Mouse (Mus musculus) heart, postnatal 25 days (tissue): Measurements from ENCODE around the gene Prdm10. TPM values are rescaled to one million over a fixed set of nuclear protein-coding genes. Genes with fewer than 3 reads are reported as not detected.

ENCODE experiments used
- DNase-seq: peaks from one replicate; pipeline ENCODE4 v3.0.0; 2022; ENCODE audit warnings: low spot score
- intact Hi-C: fragments of 180-260 bp; cut with DNase I; formaldehyde crosslinking; loops from one replicate; pipeline ENCODE4 v1.15.1; 2025
- total RNA-seq, 2 experiments: library from RNA; stranded (reverse); gene quantifications; 2 replicates each; pipeline ENCODE4 v1.2.3; 2021

Prdm10 gene
- 1 to 10 TPM; 5.1 to 5.4 TPM for total RNA-seq

DNA sequence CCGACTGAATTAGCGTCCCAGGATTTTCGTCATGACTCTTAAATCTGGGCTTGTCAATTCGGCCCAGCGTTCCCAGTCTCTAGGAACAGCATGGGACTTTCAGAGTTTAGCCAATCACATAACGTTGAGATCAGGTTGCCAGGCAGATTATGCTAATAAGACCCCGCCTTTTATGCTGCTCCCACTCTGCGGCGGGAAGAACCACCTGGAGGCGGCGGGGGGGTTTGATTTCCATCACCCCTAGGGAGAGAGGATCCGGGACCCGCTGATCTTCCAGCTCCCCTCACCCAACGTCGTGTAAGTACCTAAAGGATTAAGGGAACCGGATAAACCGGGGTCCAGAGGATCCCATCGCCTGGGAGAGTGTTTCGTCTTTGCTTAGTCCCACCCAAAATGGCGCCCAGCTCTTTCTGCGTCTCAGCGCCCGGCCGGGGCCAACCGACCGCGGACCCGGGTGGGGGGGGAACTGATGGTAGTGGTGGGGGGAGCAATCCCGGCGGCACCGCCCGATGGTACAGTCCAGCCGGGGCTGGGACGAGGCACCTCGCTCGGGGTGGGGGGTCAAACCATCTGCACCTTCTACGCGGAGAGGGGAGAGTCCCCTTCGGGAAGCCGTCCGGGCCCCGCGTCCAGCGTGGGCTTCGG lies at the start of gene Prdm10:
Gene Prdm10, plus strand, starts transcription at position 173 of the 645 bp plus-strand sequence.
- intact Hi-C loops = loop anchor here (5.0 kb wide), 1 partner anchor 128 kb away; no protein-coding TSS in a partner anchor

GRCm38 (mm10) chr9:31235030-31235429 lies 45.3 kb upstream of the Prdm10 start:
- intact Hi-C loops = no loop called here
- DNase-seq = no peak

More for the DNA sequence above, at the start of gene Prdm10:
- peak; percentile 91 for DNase-seq

GRCm38 (mm10) chr9:31235489-31235888 lies 44.8 kb upstream of the Prdm10 start:
- DNase-seq = no peak
- intact Hi-C loops = no loop called here

DNA sequence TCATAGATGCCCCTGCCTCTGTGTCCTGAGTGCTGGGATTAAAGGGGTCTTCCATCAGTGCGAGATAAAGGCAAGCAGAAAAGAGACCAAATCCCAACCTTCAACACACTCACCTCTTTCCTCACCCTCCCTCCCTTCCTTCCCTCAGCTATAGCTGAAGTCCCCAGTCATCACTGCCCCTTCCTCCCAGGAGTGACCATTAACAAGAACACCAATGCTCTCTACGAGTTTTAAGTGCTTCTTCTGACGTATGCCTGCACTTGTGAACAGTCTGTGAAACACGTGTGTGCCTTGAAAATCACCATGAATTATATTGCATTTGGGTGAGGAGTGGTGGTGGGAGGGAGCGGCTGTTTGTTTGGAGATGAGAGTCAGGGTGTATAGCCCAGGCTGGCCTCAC lies 44.3 kb upstream of the Prdm10 start:
- DNase-seq = no peak

GRCm38 (mm10) chr9:31238526-31238925 lies 41.8 kb upstream of the Prdm10 start:
- DNase-seq = no peak
- intact Hi-C loops = no loop called here

More for the DNA sequence above, 44.3 kb upstream of the Prdm10 start:
- intact Hi-C loops = no loop called here

- intact Hi-C loops = no loop called here
- DNase-seq = no peak
Observed at GRCm38 (mm10) chr9:31239551-31239950, 40.8 kb upstream of the Prdm10 start.

DNA sequence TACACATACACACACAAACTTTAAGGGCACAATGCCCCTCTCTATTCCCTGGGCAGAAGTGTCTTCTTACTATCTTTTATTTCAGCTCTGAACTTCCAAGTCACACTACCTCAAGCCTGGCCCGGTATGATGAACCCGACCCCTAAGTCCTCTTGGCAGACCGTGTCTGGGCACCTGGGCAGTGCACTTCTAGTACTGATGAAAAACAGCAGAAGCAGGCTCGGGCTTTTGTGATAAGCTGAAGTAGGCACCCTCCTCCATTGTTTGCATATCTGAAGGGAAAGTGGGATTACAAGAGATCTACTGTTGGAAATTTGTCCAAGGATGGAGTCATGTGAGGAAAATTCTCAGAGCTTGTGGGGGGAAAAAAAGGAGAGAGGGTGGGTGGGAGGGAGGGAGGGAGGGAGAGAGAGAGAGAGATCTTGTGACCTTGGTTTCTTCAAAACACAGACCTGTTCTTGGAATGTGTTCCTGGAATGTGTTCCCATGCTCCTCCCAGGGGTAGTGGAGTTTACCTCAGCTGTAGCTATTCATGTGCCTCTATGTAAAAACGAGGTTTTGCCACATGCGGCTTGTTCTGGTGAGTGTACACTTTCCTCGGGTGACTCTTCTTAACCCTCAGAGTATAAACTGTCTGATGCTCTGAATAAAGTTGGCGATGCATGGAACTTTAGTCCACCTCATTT lies 39.7 kb upstream of the Prdm10 start:
- DNase-seq = no peak
- intact Hi-C loops = no loop called here

DNA sequence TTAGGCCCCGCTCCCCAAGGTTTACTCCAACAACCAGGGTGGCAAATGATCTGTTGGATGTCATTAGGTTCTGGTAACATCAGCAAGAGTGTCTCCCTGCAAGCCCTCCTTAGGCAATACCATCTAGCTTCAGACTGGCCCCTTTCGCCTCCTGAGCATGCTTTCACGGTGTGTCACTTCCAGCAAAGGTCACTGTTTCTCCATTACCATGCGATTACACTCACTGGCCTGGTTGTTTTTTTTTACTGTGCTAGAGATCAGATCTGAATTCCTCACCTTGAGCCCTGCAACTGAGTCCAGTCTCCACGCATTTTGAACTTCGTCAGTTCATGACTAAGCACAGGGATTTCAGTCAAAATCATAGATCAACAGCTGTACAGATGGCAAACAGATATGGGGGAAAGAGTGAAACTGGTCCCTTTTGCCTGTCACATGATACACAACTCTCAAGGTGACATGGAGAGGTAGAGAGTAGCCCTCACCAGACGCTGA lies 39.1 kb upstream of the Prdm10 start:
- DNase-seq = no peak
- intact Hi-C loops = no loop called here

DNA sequence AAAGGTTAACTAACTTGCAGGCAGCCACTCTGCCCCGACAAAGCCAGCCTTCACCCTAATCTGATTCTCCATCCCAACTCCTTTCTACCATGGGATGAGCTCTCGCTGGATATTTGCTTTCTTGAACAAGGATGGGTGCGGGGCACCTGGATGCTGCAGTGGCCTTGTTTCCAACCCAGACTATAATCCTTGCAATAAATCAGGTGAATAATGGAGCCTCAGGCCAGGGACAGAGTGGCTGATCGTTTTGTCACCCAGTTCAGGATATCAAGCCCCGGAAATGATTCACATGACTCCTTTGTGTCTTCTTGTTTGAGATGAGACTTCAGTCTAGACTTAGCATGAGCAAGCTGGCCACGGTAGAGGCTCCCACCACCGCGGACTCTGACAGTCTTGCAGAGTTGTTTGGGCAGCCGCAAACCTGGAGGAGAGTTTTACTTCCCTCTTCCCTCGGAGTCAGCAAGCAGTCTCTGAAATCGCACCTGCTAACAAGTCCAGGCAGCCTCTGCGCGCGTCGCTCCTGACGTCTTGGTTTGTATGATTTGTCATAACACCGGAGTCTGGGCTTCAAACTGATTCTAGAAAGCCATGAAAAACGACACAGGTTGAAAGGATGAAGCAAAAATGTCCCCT lies 36.9 kb upstream of the Prdm10 start:
- intact Hi-C loops = no loop called here
- DNase-seq = no peak

DNA sequence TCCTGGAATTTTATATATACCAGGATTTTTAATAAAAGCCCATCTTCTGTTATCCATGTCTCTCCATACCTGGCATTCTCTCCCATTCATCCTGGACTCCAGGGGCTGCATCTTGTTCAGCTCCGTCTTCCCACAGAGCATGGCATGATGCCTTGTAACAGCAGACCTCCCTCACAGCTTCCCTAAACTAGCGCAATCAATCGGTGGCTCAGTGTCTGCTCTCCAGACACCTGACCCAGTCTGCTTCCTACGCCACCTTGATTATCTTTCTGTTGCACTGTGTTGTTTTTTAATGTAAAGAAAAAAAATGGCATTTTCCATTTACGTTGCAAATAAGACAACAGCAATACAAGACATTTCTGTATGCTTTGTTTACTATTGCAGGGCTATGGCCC lies 36.4 kb upstream of the Prdm10 start:
- no peak for DNase-seq
- intact Hi-C loops = no loop called here

DNA sequence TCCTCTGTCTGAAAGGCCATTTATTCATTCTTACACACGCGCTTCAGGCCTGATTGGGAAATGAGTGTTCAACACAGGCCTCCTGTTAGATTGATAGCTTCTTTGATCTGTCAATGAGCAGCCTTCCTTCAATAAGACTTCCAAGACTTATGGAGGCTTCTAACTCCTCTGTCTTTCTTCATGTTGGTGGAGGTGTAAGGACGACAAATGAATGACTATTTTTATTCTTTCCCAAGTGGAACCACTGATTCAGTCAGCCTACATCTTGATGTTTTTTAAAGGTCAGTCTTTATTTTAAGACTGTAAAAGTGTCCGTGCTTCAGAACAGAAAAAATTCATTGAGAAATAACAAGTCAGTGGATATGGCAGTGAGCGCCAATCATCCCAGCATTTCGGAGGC lies 35.3 kb upstream of the Prdm10 start:
- intact Hi-C loops = no loop called here
- DNase-seq = no peak

GRCm38 (mm10) chr9:31246421-31246820 lies 33.9 kb upstream of the Prdm10 start:
- no peak for DNase-seq
- intact Hi-C loops = no loop called here

GRCm38 (mm10) chr9:31247447-31248220 lies 32.7 kb upstream of the Prdm10 start:
- DNase-seq = no peak
- intact Hi-C loops = no loop called here

DNA sequence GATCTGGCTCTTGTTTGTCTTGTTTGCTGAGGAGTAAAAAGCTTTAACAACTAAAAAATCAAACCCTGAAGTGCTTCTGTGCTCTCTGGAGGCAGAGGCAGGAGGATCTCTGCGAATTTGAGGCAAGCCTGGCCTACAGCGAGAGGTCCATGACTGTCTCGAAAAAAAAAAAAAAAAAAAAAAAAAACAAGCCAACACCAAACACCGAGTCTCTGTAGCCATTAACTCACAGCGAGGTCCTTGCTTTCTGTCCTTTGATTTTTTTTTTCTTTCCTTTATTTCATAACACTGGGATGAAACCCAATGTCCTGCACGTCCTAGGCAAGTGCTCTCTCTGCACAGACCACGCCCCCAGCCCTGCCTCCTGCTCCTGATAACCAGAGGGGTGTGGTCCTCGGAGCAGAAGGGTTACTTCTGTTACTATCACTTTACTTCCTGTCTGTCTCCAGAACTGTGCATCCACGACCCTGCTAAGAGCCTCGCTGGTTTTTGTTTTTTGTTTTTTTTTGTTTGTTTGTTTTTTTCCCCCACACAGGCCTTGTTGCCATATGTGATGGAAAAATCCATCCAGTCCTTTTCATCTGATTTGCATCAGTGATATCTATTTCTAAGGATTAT lies 28.0 kb upstream of the Prdm10 start:
- DNase-seq = peak; percentile 40
- intact Hi-C loops = no loop called here

GRCm38 (mm10) chr9:31253311-31253734 lies 27.0 kb upstream of the Prdm10 start:
- DNase-seq = peak; percentile 50
- intact Hi-C loops = no loop called here

- intact Hi-C loops = loop anchor here (2.0 kb wide), 1 partner anchor 25 kb away; no protein-coding TSS in a partner anchor
- no peak for DNase-seq
Observed at GRCm38 (mm10) chr9:31253866-31254696, 26.3 kb upstream of the Prdm10 start.

DNA sequence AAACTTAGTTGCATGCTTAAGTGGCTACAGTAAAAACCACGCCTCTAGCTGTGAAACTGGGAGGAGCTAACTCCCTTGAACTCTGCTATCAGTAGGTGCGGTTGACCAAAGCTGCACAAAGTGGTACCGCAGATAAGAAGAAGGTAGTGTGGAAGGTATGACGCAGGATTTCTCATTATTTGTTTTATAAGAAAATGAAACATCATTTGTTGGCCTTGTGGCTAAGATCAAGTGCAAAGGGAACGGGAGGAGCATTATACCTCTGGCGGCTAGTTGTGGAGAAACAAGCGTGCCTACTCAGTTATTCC lies 25.7 kb upstream of the Prdm10 start:
- DNase-seq = no peak
- intact Hi-C loops = loop anchor here (2.0 kb wide), 1 partner anchor 24 kb away; no protein-coding TSS in a partner anchor

- intact Hi-C loops = loop anchor here (2.0 kb wide), 1 partner anchor 23 kb away; no protein-coding TSS in a partner anchor
- DNase-seq = no peak
Observed at GRCm38 (mm10) chr9:31255953-31256352, 24.4 kb upstream of the Prdm10 start.

- no peak for DNase-seq
- intact Hi-C loops = no loop called here
Observed at GRCm38 (mm10) chr9:31258237-31258636, 22.1 kb upstream of the Prdm10 start.
